Mouse (Mus musculus) testis, adult 2 months (tissue): ENCODE data around the gene Vamp8. TPM values are rescaled to one million over a fixed set of nuclear protein-coding genes. Genes with fewer than 3 reads are reported as not detected.

ENCODE experiments used
- H3K27ac ChIP-seq: fragments of 200-500 bp; 2 replicates; pipeline ENCODE4 v1.5.1; 2012; ENCODE audit warnings: low read depth, low read length; ENCODE audit not compliant: control insufficient read depth, insufficient read depth
- H3K27me3 ChIP-seq: fragments of 200-500 bp; 2 replicates; pipeline ENCODE4 v1.6.1; 2012; ENCODE audit warnings: mild to moderate bottlenecking, low read length, moderate library complexity; ENCODE audit not compliant: control insufficient read depth, insufficient read depth
- H3K36me3 ChIP-seq: fragments of 200-500 bp; 2 replicates; pipeline ENCODE4 v1.6.1; 2012; ENCODE audit warnings: mild to moderate bottlenecking, low read length; ENCODE audit not compliant: control insufficient read depth, insufficient read depth
- H3K4me1 ChIP-seq: fragments of 200-500 bp; 2 replicates; pipeline ENCODE4 v1.6.1; 2012; ENCODE audit warnings: low read length; ENCODE audit not compliant: control insufficient read depth, insufficient read depth
- H3K4me3 ChIP-seq: fragments of 200-500 bp; 2 replicates; pipeline ENCODE4 v1.5.1; 2012; ENCODE audit warnings: low read depth, mild to moderate bottlenecking, low read length, moderate library complexity, mixed read lengths; ENCODE audit not compliant: control insufficient read depth
- CTCF ChIP-seq: fragments of 200-500 bp; IDR thresholded peaks from 2 replicates; pipeline ENCODE4 v1.5.1; 2012; ENCODE audit warnings: low read depth, mild to moderate bottlenecking, inconsistent platforms, low read length, moderate library complexity; ENCODE audit not compliant: control insufficient read depth, insufficient read depth, insufficient replicate concordance
- POLR2A ChIP-seq: fragments of 200-500 bp; IDR thresholded peaks from 2 replicates; pipeline ENCODE4 v1.6.1; 2012; ENCODE audit warnings: low read depth, mild to moderate bottlenecking, inconsistent platforms, low read length, moderate library complexity; ENCODE audit not compliant: control insufficient read depth
- polyA plus RNA-seq: library from polyadenylated mRNA; depleted of rRNA; stranded (reverse); fragments of >200 nt; gene quantifications from 2 replicates; pipeline ENCODE4 v1.2.3, GENCODE M21; 2012; rRNA removed

The Vamp8 gene
- polyA plus RNA-seq, result 14.8 and 16.0 TPM in 2 replicates

DNA sequence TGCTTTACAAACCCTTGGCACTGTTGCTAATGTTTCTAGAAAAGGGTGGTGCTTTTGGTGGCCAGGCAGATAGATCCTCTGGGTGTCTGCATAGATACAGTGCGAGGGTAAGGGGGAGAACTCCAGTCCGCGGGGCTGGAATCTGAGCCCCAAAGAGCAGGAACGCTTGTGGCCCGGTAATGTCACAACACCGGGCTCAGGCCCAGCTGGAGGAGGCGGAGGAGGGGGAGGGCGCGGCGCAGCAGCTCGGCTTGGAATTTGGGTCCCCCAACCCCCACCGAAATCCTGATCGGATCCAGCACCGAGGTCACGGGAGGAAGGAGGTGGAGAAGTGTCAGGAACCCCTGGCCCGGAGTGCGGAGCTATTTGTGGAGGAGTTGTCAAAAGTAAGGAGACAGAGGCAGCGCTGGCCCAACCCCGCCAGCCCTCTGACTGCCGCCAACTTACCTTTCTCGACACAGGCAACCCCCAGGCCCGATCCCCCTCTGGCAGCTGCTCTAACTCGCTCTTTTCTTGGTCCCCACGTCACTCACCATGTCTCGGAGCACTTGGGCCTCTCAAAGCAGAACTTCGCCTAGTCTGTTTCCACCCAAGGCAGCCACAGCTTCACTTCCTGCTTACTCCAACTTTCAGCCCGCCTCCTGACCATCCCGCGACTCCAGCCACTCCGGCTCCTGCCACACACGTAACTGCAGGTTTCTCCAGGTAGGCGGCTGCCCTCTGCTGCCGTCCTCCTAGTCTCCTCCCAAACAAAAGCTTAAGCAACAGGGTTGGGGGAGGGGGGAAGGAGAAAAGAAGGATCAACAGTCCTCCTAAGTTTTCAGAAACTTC lies at the start of gene Vamp8:
Gene Vamp8 (minus strand): TSS at position 763 of the 831 bp plus-strand sequence.
- peaks cover 19% of the 10 kb centered on the region for H3K4me1 ChIP-seq
- H3K4me3 ChIP-seq, result peak within 1 kb of the TSS; percentile 86
- no peaks in the 10 kb centered on the region for H3K36me3 ChIP-seq
- H3K27me3 ChIP-seq, result no peaks in the 10 kb centered on the region
- TF ChIP-seq POLR2A (peak; percentile 28), CTCF (no peak)
- H3K27ac ChIP-seq, result peak within 1 kb of the TSS; percentile 80

DNA sequence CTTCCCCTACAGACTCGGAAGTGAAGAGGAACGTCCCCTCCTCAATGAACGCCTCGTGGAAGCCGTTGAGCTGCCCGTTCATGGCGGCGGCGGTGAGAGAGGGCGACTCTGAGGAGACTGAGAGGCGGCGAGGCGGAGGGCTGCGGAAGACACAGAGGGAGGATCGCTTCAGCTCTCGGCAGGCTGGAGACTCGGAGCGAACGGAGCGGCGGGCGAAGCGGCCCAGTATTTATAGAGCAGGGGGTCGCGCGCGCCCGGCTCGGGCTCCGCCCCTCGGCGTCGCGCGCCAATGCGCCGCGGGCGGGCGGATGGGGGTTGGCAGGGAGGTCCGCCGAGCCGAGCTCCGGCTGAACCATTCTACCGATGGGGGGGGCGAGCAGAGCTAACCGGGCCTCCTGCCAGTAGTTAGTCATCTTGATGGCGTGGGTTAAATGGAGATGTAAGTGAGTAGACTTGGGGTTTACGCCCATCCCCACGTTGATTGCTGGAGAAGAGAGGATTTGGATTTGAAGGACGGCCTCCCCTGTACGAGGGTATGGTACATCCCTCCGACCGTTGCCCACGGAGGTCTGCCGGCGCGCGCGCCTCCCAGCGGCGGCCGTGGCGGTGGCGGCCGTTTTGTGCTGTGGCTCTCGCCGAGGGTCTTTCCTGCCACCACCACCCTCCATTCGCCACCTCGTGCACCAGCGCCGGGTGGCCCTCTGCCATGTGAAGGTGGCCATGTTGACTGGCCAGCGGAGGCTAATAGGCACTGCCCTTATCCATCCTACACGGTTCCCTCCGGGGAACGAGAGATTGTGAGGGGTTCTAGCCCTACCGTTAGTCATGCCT lies 49.1 kb upstream of the Vamp8 start, which contains the start of gene Mat2a:
Gene Mat2a (minus strand): TSS at position 204 of the 831 bp plus-strand sequence.
- TF ChIP-seq CTCF (peak; percentile 42; the same call in 1 of the 2 replicates), POLR2A (peak; percentile 96)
- peak within 1 kb of the TSS; percentile 100 for H3K27ac ChIP-seq
- H3K4me1 ChIP-seq, result peaks cover 4% of the 10 kb centered on the region
- peak within 1 kb of the TSS; percentile 95 for H3K4me3 ChIP-seq
- peaks cover 4% of the 10 kb centered on the region for H3K36me3 ChIP-seq
- no peaks in the 10 kb centered on the region for H3K27me3 ChIP-seq

DNA sequence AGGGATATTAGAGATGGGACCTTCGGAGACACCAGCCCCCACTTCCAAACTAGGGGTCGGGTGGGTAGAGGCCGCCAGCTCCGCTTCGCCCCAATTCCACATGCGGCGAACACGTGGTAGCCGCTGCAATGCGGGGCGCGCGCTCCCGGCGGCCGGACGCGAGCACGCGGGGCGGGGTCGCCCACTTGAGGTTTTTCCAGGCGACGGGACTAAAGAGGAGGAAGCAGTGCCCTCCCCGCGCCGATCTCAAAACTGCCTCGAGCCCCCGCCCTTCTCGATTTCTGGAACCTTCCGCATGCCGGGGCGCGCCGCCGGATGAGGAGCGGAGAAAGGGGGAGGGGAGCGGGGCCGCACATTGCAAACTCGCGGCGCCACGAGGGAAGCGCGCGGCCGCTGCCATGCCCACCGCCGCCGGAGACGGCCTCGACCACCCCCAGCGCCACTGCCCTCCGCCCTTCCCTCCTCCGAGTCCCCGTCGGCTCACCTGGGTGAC lies 48.4 kb upstream of the Vamp8 start:
- no peak for TF ChIP-seq POLR2A
- TF ChIP-seq CTCF, result no peak
- peaks cover 4% of the 10 kb centered on the region for H3K36me3 ChIP-seq
- H3K27me3 ChIP-seq, result no peaks in the 10 kb centered on the region
- H3K4me1 ChIP-seq, result peaks cover 4% of the 10 kb centered on the region
- H3K27ac ChIP-seq, result peak overlapping the region; percentile 99
- peak overlapping the region; percentile 95 for H3K4me3 ChIP-seq

GRCm38 (mm10) chr6:72438226-72438625 lies 47.7 kb upstream of the Vamp8 start:
- Histone ChIP-seq H3K27ac (no peak overlapping the region), H3K4me3 (peak overlapping the region; percentile 95; the same call in 1 of the 2 replicates), H3K4me1 (peaks cover 4% of the 10 kb centered on the region), H3K27me3 (no peaks in the 10 kb centered on the region), H3K36me3 (peaks cover 4% of the 10 kb centered on the region)
- TF ChIP-seq CTCF, result no peak
- TF ChIP-seq POLR2A, result no peak

- no peak for TF ChIP-seq CTCF
- TF ChIP-seq POLR2A, result no peak
- Histone ChIP-seq H3K27ac (no peak overlapping the region), H3K4me1 (no peaks in the 10 kb centered on the region), H3K27me3 (no peaks in the 10 kb centered on the region), H3K4me3 (no peak overlapping the region), H3K36me3 (peaks cover 4% of the 10 kb centered on the region)
Measured at GRCm38 (mm10) chr6:72432153-72432552, 41.6 kb upstream of the Vamp8 start.

DNA sequence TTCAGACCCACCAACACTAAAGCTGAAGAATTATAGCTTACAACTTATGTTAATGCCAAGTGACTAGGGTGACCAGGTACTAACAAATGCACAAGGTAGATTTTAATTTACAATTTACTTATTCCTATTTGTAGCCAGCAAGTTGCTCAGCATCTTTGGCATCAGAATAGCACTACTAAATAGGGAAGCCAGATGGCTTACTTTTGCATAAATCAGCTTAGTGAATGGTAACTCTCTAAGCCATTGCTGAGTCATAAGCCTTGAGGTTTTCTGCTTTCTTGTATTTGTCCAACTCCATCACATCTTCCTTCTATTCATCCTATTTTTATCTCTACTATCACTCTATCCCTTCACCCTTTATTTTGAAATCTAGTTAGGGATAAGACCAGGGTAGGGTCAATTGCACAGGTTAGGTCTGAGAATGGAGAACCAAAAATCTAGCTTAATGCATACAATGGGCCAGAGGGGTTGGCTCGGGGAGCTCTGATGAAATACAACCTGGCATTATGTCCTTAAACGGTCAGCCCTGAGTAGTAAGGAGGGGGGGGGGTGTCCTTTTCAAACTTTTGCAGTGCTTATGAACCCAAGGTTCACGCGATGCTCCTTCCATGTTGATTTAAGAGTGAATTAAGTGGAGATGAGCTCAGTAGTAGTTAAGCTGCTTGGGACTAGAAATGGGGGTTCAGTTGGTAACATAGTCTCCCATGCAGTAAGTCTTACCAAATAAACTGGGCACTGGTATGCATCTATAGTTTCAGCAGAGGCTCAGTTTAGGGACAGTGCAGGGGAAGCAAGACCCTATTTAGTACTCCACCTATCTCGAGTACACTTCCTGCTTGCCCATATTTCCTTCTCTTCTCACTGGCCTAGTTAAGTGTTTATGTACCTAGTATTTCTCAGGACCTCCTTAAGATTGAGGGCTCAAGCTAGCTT lies 40.8 kb upstream of the Vamp8 start:
- Histone ChIP-seq H3K4me3 (no peak overlapping the region), H3K27ac (no peak overlapping the region), H3K27me3 (no peaks in the 10 kb centered on the region), H3K4me1 (no peaks in the 10 kb centered on the region), H3K36me3 (peaks cover 3% of the 10 kb centered on the region; the same call in 1 of the 2 replicates)
- TF ChIP-seq CTCF, result no peak
- no peak for TF ChIP-seq POLR2A
